Mouse (Mus musculus): Measurements from ENCODE around the gene Tyrobp.

GRCm38 (mm10) chr7:30421175-30421889 lies 7.8 kb downstream of the Tyrobp start, which contains the start of gene Nfkbid:
- TF ChIP-seq TAL1 (IDR thresholded peaks at IDR 0.05; ENCODE audit: low read length) (no peak), GATA1 (IDR thresholded peaks at IDR 0.05; ENCODE audit: low read length) (no peak)

Data from erythroblast, embryonic 14.5 days (primary cell).